Mouse (Mus musculus): ENCODE measurements around the gene Ccdc22. TPM values are rescaled to one million over a fixed set of nuclear protein-coding genes. Genes with fewer than 3 reads are reported as not detected.

The Ccdc22 gene
- polyA plus RNA-seq, 1 experiment from 2014 or later = 17.4 TPM

DNA sequence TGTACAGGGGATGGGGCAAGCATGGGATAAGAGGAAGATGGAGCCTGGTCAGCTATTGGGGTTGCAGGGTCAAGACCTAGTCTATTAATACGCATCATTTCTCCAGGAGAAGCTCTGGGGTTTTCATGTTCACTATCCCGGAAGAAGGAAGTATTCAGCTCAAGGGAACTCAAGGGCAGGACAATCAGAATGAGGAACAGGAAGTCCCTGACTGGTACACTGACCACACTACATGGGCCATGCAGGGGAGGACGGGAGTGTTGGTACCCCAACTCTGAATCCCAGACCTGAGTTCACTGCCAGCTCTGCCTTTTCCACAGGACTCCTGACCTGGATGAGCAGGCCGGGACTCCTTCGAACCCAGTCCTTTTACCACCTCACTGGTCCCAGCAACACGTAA, 27.2 kb upstream of the Ccdc22 start:
- H3K9me3 ChIP-seq (ENCODE audit: control insufficient read depth, low read length) = no peaks in the 10 kb centered on the region
- ATAC-seq (ENCODE audit: insufficient number of reproducible peaks, insufficient read depth, low FRiP score, low read depth) = no peak
- no peak overlapping the region for H3K4me3 ChIP-seq (ENCODE audit: control insufficient read depth in 1 of 2, insufficient read depth in 1 of 2, low read depth in 1 of 2, low read length in 2 of 2)
- H3K36me3 ChIP-seq (ENCODE audit: control insufficient read depth, insufficient read depth, low read length) = no peaks in the 10 kb centered on the region
- H3K27me3 ChIP-seq (ENCODE audit: control insufficient read depth, insufficient read depth, low read length) = no peaks in the 10 kb centered on the region
- H3K4me1 ChIP-seq (ENCODE audit: control insufficient read depth in 2 of 2, insufficient read depth in 2 of 2, low read length in 2 of 2) = no peaks in the 10 kb centered on the region
- no peak overlapping the region for H3K27ac ChIP-seq (replicated peaks in 1 of 2; ENCODE audit: control insufficient read depth in 1 of 2, insufficient read depth in 1 of 2, low read depth in 2 of 2, low read length in 2 of 2)
- no peak overlapping the region for H3K4me2 ChIP-seq (ENCODE audit: low read length)
- WGBS = 86% methylated on average over 6 of the region's 6 CpGs
- H3K9ac ChIP-seq (ENCODE audit: low read length) = no peak overlapping the region

DNA sequence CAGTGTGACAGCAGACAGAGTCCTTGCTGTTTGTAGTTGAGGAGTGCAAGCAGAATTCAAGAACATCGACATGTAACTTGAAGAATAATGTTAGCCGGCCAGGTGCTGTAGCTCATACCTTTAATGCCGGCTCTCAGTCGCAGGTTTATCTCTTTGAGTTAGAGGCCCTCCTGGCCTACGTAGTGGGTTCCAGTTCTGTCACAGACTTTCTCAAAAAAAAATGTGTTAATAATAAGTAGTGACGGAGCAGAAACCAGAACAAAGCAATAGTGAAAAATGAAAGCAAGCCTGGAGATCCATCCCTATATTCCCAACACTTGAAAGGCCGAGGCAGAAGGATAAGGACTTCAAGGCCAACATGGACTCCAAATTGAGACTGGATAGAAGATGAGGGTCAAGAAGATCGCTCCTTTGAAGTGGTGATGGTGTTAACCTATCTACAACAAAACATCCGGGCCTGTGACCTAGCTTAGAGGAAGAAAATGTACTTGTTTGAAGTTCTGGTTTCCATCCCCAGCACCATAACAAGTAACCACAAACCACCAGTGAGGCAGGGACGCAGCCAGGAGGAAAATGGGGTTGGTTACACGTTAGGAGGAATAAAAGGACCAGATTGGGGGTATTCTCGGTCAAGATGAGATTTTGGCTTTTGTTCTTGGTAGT, 12.7 kb upstream of the Ccdc22 start:
- Histone ChIP-seq H3K27me3 (ENCODE audit: control insufficient read depth, insufficient read depth, low read length) (no peaks in the 10 kb centered on the region), H3K9ac (ENCODE audit: low read length) (no peak overlapping the region), H3K9me3 (ENCODE audit: control insufficient read depth, low read length) (no peaks in the 10 kb centered on the region), H3K4me1 (ENCODE audit: control insufficient read depth in 2 of 2, insufficient read depth in 2 of 2, low read length in 2 of 2) (no peaks in the 10 kb centered on the region), H3K36me3 (ENCODE audit: control insufficient read depth, insufficient read depth, low read length) (no peaks in the 10 kb centered on the region), H3K4me2 (ENCODE audit: low read length) (no peak overlapping the region), H3K27ac (replicated peaks in 1 of 2; ENCODE audit: control insufficient read depth in 1 of 2, insufficient read depth in 1 of 2, low read depth in 2 of 2, low read length in 2 of 2) (no peak overlapping the region), H3K4me3 (ENCODE audit: control insufficient read depth in 1 of 2, insufficient read depth in 1 of 2, low read depth in 1 of 2, low read length in 2 of 2) (no peak overlapping the region)
- WGBS = 71% methylated on average over 12 of the region's 12 CpGs
- no peak for ATAC-seq (ENCODE audit: insufficient number of reproducible peaks, insufficient read depth, low FRiP score, low read depth)

DNA sequence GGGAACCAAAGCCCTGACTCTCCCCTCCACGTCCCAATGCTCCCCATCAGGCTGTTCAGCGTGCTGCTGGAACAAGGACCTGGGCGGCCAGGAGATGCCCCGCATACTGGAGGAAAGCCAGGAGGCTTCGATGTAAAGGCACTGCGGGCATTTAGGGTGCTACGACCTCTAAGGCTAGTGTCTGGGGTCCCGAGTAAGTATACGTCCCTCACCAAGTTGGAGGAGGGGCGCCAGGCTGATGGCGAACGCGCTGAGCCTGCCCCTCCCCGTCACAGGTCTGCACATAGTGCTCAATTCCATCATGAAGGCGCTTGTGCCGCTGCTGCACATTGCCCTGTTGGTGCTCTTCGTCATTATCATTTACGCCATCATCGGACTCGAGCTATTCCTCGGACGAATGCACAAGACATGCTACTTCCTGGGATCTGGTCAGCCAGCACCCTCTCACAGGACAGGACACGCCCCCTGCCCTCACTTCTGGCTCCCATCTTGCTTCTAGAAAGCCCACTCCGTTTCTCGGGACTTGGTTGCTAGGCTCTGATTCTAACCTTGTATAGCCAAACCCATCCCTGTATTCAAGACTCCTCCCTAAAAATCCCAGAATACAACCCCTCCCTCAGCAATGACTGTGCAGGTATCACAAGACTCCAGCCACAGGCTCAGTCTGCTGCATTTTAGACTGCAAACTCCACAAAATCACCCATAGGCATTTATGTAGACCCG, 5.4 kb upstream of the Ccdc22 start:
- ATAC-seq (ENCODE audit: insufficient number of reproducible peaks, insufficient read depth, low FRiP score, low read depth) = no peak
- Histone ChIP-seq H3K4me3 (ENCODE audit: control insufficient read depth in 1 of 2, insufficient read depth in 1 of 2, low read depth in 1 of 2, low read length in 2 of 2) (peak overlapping the region; percentile 35 to 48), H3K36me3 (ENCODE audit: control insufficient read depth, insufficient read depth, low read length) (no peaks in the 10 kb centered on the region), H3K4me1 (ENCODE audit: control insufficient read depth in 2 of 2, insufficient read depth in 2 of 2, low read length in 2 of 2) (no peaks in the 10 kb centered on the region), H3K27me3 (ENCODE audit: control insufficient read depth, insufficient read depth, low read length) (no peaks in the 10 kb centered on the region; the same call in 1 of the 2 replicates), H3K27ac (replicated peaks in 1 of 2; ENCODE audit: control insufficient read depth in 1 of 2, insufficient read depth in 1 of 2, low read depth in 2 of 2, low read length in 2 of 2) (no peak overlapping the region), H3K9me3 (ENCODE audit: control insufficient read depth, low read length) (no peaks in the 10 kb centered on the region), H3K9ac (ENCODE audit: low read length) (peak overlapping the region; percentile 21; the same call in 1 of the 2 replicates), H3K4me2 (ENCODE audit: low read length) (peak overlapping the region; percentile 74)
- 20% methylated on average over 26 of the region's 26 CpGs for WGBS

DNA sequence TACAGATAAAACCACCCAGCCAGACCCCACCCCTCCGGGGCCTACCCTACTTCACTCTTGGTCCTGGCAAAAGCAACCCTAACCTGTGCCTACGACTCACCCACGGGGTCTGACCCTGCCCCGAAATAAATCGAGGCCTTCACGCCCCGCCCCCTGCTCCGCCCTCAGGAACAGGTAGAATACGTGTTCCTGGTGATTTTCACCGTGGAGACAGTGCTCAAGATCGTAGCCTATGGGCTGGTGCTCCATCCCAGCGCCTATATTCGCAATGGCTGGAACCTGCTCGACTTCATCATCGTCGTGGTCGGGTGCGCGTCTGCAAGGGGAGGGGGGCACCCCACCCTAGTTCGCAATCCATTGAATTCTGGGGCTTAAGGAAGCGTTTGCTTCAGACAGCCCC, 4.7 kb upstream of the Ccdc22 start:
- 31% methylated on average over 21 of the region's 21 CpGs for WGBS
- H3K4me3 ChIP-seq (ENCODE audit: control insufficient read depth in 1 of 2, insufficient read depth in 1 of 2, low read depth in 1 of 2, low read length in 2 of 2) = peak overlapping the region; percentile 35 to 48
- 0 out of 2 replicates have a peak overlapping the region, but pooled peaks have one; percentile 21 for H3K9ac ChIP-seq (ENCODE audit: low read length)
- no peaks in the 10 kb centered on the region for H3K4me1 ChIP-seq (ENCODE audit: control insufficient read depth in 2 of 2, insufficient read depth in 2 of 2, low read length in 2 of 2)
- H3K4me2 ChIP-seq (ENCODE audit: low read length) = peak overlapping the region; percentile 74
- H3K36me3 ChIP-seq (ENCODE audit: control insufficient read depth, insufficient read depth, low read length) = no peaks in the 10 kb centered on the region
- no peaks in the 10 kb centered on the region; the same call in 1 of the 2 replicates for H3K27me3 ChIP-seq (ENCODE audit: control insufficient read depth, insufficient read depth, low read length)
- no peaks in the 10 kb centered on the region for H3K9me3 ChIP-seq (ENCODE audit: control insufficient read depth, low read length)
- no peak for ATAC-seq (ENCODE audit: insufficient number of reproducible peaks, insufficient read depth, low FRiP score, low read depth)
- H3K27ac ChIP-seq (replicated peaks in 1 of 2; ENCODE audit: control insufficient read depth in 1 of 2, insufficient read depth in 1 of 2, low read depth in 2 of 2, low read length in 2 of 2) = no peak overlapping the region

DNA sequence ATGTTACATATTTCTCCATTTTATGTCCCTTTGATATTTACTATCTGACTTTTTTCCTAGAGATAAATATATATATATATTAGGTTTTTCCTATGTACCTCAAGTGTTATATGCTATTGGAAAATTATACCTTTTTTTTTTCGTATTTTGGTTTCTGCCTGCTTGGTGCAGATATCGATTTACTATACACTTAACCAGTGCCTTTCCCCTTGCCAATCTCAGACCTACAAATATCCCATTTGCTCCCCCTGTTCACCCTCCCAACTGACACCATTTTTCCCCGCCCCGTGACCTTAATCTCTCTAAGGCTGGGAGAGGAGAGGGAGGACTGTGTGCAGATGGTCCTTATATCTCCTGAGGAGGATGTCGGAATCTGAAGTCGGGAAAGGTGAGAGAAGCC, 1.5 kb upstream of the Ccdc22 start, which contains the start of gene Cacna1f:
Gene Cacna1f, plus strand, starts transcription at position 301 of the 400 bp plus-strand sequence.
- Histone ChIP-seq H3K27me3 (ENCODE audit: control insufficient read depth, insufficient read depth, low read length) (no peaks in the 10 kb centered on the region; the same call in 1 of the 2 replicates), H3K27ac (replicated peaks in 1 of 2; ENCODE audit: control insufficient read depth in 1 of 2, insufficient read depth in 1 of 2, low read depth in 2 of 2, low read length in 2 of 2) (no peak within 1 kb of the TSS), H3K9me3 (ENCODE audit: control insufficient read depth, low read length) (no peaks in the 10 kb centered on the region), H3K4me3 (ENCODE audit: control insufficient read depth in 1 of 2, insufficient read depth in 1 of 2, low read depth in 1 of 2, low read length in 2 of 2) (no peak within 1 kb of the TSS), H3K9ac (ENCODE audit: low read length) (no peak within 1 kb of the TSS), H3K4me1 (ENCODE audit: control insufficient read depth in 2 of 2, insufficient read depth in 2 of 2, low read length in 2 of 2) (no peaks in the 10 kb centered on the region; a peak in 1 of 4 replicates), H3K36me3 (ENCODE audit: control insufficient read depth, insufficient read depth, low read length) (no peaks in the 10 kb centered on the region), H3K4me2 (ENCODE audit: low read length) (no peak within 1 kb of the TSS)
- 63% methylated on average over 6 of the region's 6 CpGs for WGBS
- ATAC-seq (ENCODE audit: insufficient number of reproducible peaks, insufficient read depth, low FRiP score, low read depth) = no peak

DNA sequence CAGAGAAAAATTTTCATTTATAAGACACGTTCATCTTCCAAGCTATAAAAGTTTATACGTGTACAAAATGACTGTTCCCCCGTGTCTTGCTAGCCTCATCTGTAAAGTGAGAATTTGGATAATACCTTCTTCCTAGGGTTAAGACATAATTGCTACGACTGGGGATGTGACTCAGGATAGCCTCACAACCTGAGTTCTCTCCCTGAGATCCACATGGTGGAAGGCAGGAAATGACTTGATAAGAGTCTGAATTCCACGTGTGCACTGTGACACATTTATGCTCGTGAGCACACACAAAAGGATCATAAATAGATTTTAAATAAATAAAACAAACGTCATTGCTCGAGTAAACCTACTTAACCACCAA, 241 bp upstream of the Ccdc22 start:
- no peaks in the 10 kb centered on the region; the same call in 1 of the 2 replicates for H3K27me3 ChIP-seq (ENCODE audit: control insufficient read depth, insufficient read depth, low read length)
- H3K9ac ChIP-seq (ENCODE audit: low read length) = no peak overlapping the region
- 0 out of 2 replicates have a peak, but pooled peaks cover under 1% of the 10 kb centered on the region for H3K36me3 ChIP-seq (ENCODE audit: control insufficient read depth, insufficient read depth, low read length)
- H3K27ac ChIP-seq (replicated peaks in 1 of 2; ENCODE audit: control insufficient read depth in 1 of 2, insufficient read depth in 1 of 2, low read depth in 2 of 2, low read length in 2 of 2) = no peak overlapping the region
- H3K4me1 ChIP-seq (ENCODE audit: control insufficient read depth in 2 of 2, insufficient read depth in 2 of 2, low read length in 2 of 2) = no peaks in the 10 kb centered on the region; a peak in 1 of 4 replicates
- 0 out of 4 replicates have a peak overlapping the region, but pooled peaks of 1 of the 2 experiments have one; percentile 51 for H3K4me3 ChIP-seq (ENCODE audit: control insufficient read depth in 1 of 2, insufficient read depth in 1 of 2, low read depth in 1 of 2, low read length in 2 of 2)
- H3K9me3 ChIP-seq (ENCODE audit: control insufficient read depth, low read length) = no peaks in the 10 kb centered on the region
- no peak for ATAC-seq (ENCODE audit: insufficient number of reproducible peaks, insufficient read depth, low FRiP score, low read depth)
- 30% methylated on average over 8 of the region's 8 CpGs for WGBS
- peak overlapping the region; percentile 66; the same call in 1 of the 2 replicates for H3K4me2 ChIP-seq (ENCODE audit: low read length)

DNA sequence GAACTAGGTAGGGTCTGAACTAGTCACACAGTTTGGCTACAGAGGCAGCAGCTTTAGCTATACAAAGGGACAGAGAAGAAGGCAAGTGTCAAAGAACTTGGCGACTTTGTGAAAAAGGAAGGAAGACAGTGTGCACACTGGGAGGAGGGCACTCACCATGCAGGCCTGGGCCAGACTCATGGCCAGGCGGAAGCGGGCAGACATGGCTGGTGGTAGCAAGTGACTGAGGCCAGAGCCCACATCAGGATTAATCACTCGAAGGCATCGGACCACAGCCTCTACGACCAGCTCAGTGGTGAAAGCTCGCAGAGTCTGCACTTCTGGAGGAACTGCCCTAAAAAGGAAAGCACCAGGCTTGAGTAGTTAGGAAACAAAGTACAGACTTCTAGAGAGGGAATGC, 1.3 kb downstream of the Ccdc22 start:
- ATAC-seq (ENCODE audit: insufficient number of reproducible peaks, insufficient read depth, low FRiP score, low read depth) = no peak
- WGBS = 88% methylated on average over 7 of the region's 7 CpGs
- H3K36me3 ChIP-seq (ENCODE audit: control insufficient read depth, insufficient read depth, low read length) = 0 out of 2 replicates have a peak, but pooled peaks cover 8% of the 10 kb centered on the region
- no peak overlapping the region for H3K27ac ChIP-seq (replicated peaks in 1 of 2; ENCODE audit: control insufficient read depth in 1 of 2, insufficient read depth in 1 of 2, low read depth in 2 of 2, low read length in 2 of 2)
- no peak overlapping the region for H3K9ac ChIP-seq (ENCODE audit: low read length)
- H3K4me3 ChIP-seq (ENCODE audit: control insufficient read depth in 1 of 2, insufficient read depth in 1 of 2, low read depth in 1 of 2, low read length in 2 of 2) = no peak overlapping the region
- no peaks in the 10 kb centered on the region for H3K9me3 ChIP-seq (ENCODE audit: control insufficient read depth, low read length)
- no peaks in the 10 kb centered on the region; the same call in 1 of the 2 replicates for H3K27me3 ChIP-seq (ENCODE audit: control insufficient read depth, insufficient read depth, low read length)
- no peak overlapping the region for H3K4me2 ChIP-seq (ENCODE audit: low read length)
- H3K4me1 ChIP-seq (ENCODE audit: control insufficient read depth in 2 of 2, insufficient read depth in 2 of 2, low read length in 2 of 2) = no peaks in the 10 kb centered on the region; a peak in 1 of 4 replicates
